15 mouse cellular contexts compared by ENCODE assay signal in the genomic region with DNA sequence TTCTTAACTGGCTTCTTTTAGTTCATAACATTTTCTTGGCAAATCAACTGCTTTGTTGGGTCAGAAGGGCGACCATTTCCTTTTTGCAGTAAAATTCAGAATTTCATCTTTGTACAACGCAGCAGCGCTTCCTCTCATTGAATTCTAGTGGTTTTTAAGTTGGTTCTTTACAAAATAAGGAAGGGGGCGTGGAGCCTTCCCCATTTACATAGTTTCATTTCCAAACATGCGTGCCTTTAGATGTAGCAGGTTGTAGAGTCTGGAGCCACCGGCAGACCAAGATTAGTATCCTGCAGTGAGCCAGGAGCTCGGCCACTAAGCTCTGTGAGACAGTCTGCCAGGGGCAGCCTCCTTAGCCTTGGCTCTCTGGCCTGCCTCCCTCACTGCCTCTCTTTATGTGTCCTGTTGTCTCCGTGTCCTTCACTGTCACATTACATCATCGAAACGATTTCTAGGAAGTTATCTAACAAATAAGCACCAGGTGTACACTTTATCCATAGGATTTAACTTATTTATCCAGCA. TPM values are rescaled to one million over a fixed set of nuclear protein-coding genes. Genes with fewer than 3 reads are reported as not detected.
DNase-seq lines count a peak whose midpoint lies in the region; ATAC-seq and TF ChIP-seq lines count a peak whose summit lies in the region.
"Had no signal": no experiment of that assay in that cellular context is flagged by ENCODE, and none has a peak within 500 bp of the region (broad histone marks: within the 10 kb centered on the region; RNA-seq: fewer than 3 reads in every experiment).

No protein-coding gene starts in this region.

- H3K9ac ChIP-seq in CH12.LX (ENCODE audit: insufficient read depth, low read depth) = 0 out of 2 replicates have a peak overlapping the region, but pooled peaks have one; percentile 12
- no peak overlapping the region for H3K9ac ChIP-seq in neural tube, embryonic 15.5 days (replicated peaks)
- H3K9ac ChIP-seq: embryonic facial prominence, embryonic 15.5 days had no signal

- no peak for TF ChIP-seq POLR2A in CH12.LX (IDR thresholded peaks at IDR 0.05; ENCODE audit: low read depth, low read length)

- no peak for TF ChIP-seq RAD21 in CH12.LX (IDR thresholded peaks at IDR 0.05; ENCODE audit: low read depth, low read length)

- no peak for ATAC-seq in neural tube, embryonic 15.5 days (ENCODE audit: low FRiP score)

- H3K4me2 ChIP-seq in CH12.LX (ENCODE audit: insufficient read depth, low read depth, poor library complexity, severe bottlenecking) = peak overlapping the region; percentile 96
- H3K4me2 ChIP-seq in neural tube, embryonic 15.5 days = no peak overlapping the region

- peak; percentile 16 for DNase-seq in kidney, adult 9 months
- no peak for DNase-seq in kidney, adult 18-20 months
- DNase-seq in CH12.LX (ENCODE audit: extremely low read depth) = no peak
- peak; percentile 44 for DNase-seq in cerebellum, adult 9-10 months
- DNase-seq in adrenal gland, postnatal 14 days = no peak
- DNase-seq in urinary bladder, postnatal 14 days (ENCODE audit: low spot score) = no peak
- DNase-seq: gastrocnemius, postnatal 36 days; kidney, postnatal 4 days had no signal

- in situ Hi-C loops in CH12.LX (cut with MboI; ENCODE audit: low pct_ligation_motif_present, low pct_unique_long_range_greater_than_20kb, low sequenced_read_pairs) = no loop called here

- no peaks in the 10 kb centered on the region for H3K79me2 ChIP-seq in CH12.LX (replicated peaks; ENCODE audit: control insufficient read depth, extremely low read depth, insufficient read depth, poor library complexity, severe bottlenecking)
- H3K79me2 ChIP-seq in macrophage (ENCODE audit: inconsistent target) = no peaks in the 10 kb centered on the region

- H3K27ac ChIP-seq in CH12.LX (ENCODE audit: insufficient read depth, low read depth) (no peak overlapping the region), macrophage (peak overlapping the region; percentile 82)
- no peak overlapping the region for H3K27ac ChIP-seq in neural tube, embryonic 15.5 days (replicated peaks)

- dilution Hi-C loops in CH12.LX (cut with MboI; ENCODE audit: extremely low pct_ligation_motif_present, extremely low pct_unique_long_range_greater_than_20kb, low sequenced_read_pairs) = no loop called here

- peaks cover 6 to 28% of the 10 kb centered on the region in 2 experiments for H3K4me1 ChIP-seq in CH12.LX (ENCODE audit: control insufficient read depth in 1 of 2, insufficient read depth in 2 of 2)
- H3K4me1 ChIP-seq in neural tube, embryonic 15.5 days = peaks cover 11% of the 10 kb centered on the region

- H3K36me3 ChIP-seq in CH12.LX (replicated peaks in 1 of 2; ENCODE audit: control insufficient read depth in 1 of 2, insufficient read depth in 1 of 2, low read length in 1 of 2) = no peaks in the 10 kb centered on the region
- no peaks in the 10 kb centered on the region for H3K36me3 ChIP-seq in macrophage (ENCODE audit: inconsistent target)
- H3K36me3 ChIP-seq in neural tube, embryonic 15.5 days = no peaks in the 10 kb centered on the region
- H3K36me3 ChIP-seq: embryonic facial prominence, embryonic 15.5 days had no signal

- TF ChIP-seq EP300 in CH12.LX (IDR thresholded peaks at IDR 0.05; ENCODE audit: low read length) = no peak

- H3K9me3 ChIP-seq in CH12.LX (replicated peaks; ENCODE audit: low read length) = no peaks in the 10 kb centered on the region
- H3K9me3 ChIP-seq in neural tube, embryonic 15.5 days (replicated peaks) = no peaks in the 10 kb centered on the region
- H3K9me3 ChIP-seq: embryonic facial prominence, embryonic 15.5 days had no signal

- H3K4me3 ChIP-seq in CH12.LX (replicated peaks in 1 of 3; ENCODE audit: low read depth in 2 of 3, low read length in 2 of 3, poor library complexity in 1 of 3) (peak overlapping the region in 1 of 3 experiments; percentile 25), macrophage (ENCODE audit: inconsistent target) (peak overlapping the region; percentile 1; the same call in 1 of the 2 replicates)
- H3K4me3 ChIP-seq in neural tube, embryonic 15.5 days (replicated peaks) = no peak overlapping the region
- H3K4me3 ChIP-seq: embryonic facial prominence, embryonic 15.5 days had no signal

- no peak for TF ChIP-seq CTCF in CH12.LX (conservative IDR thresholded peaks at IDR 0.05 in 1 of 2, IDR thresholded peaks at IDR 0.05 in 1 of 2; ENCODE audit: low read depth in 2 of 2, low read length in 2 of 2)

- WGBS in macrophage (ENCODE audit: missing documents) = 6% methylated on average over 10 of the region's 10 CpGs
- WGBS in neural tube, embryonic 15.5 days = 80% methylated on average over 10 of the region's 10 CpGs

- no peaks in the 10 kb centered on the region for H3K27me3 ChIP-seq in CH12.LX (replicated peaks)
- peaks cover 10% of the 10 kb centered on the region for H3K27me3 ChIP-seq in neural tube, embryonic 15.5 days (replicated peaks)

TF ChIP-seq in CH12.LX, 34 proteins besides CTCF, POLR2A, EP300 and RAD21:
- peak; percentile 13; the same call in 1 of the 2 replicates for TF ChIP-seq SIN3A (IDR thresholded peaks at IDR 0.05; ENCODE audit: low read length)
- TF ChIP-seq USF2 (conservative IDR thresholded peaks at IDR 0.05; ENCODE audit: low read depth, low read length) = no peak

RNA-seq across cellular contexts. Expression of gene Gm5447, which starts 13.0 kb away (rescaled TPM):
- total RNA-seq in CH12.LX (2012; rRNA removed) (not detected in 2 replicates), CH12.LX (2014; rRNA removed) (not detected in 2 replicates)
- polyA plus RNA-seq in CH12.LX (2012; ENCODE audit: insufficient read length, low read depth) (0.14 TPM in 1 of 2 replicates, not detected in the other), macrophage (2018) (not detected in 3 replicates)
- under 1 TPM in 2 of 26 experiments, not detected in 24; 0.32 to 0.42 TPM for total RNA-seq in macrophage (2018; cell fraction: chromatin; rRNA removed)
- not detected for total RNA-seq in macrophage (2018; cell fraction: cytosol; rRNA removed)
- under 1 TPM in 2 of 26 experiments, not detected in 24; 0.28 to 0.59 TPM for total RNA-seq in macrophage (2018; cell fraction: nucleus; rRNA removed)
- polyA plus RNA-seq in neural tube, embryonic 15.5 days (2015; fragmentation: Nextera tagmentation; extraction: Ambion mirVana) = 0.13 TPM in 1 of 2 replicates, not detected in the other
- total RNA-seq in adrenal gland, postnatal 14 days (2021) = not detected in 2 replicates
- total RNA-seq: adrenal gland, adult 18-20 months; gastrocnemius, postnatal 36 days had no signal
- polyA plus RNA-seq: liver, adult 2 months; neural tube, embryonic 14.5 days; thymus, postnatal 0 days had no signal

RNA-seq across cellular contexts. Expression of gene Exoc2, which starts 13.1 kb away (rescaled TPM):
- 26.5 and 29.7 TPM in 2 replicates for total RNA-seq in CH12.LX (2012; rRNA removed)
- 33.0 and 36.0 TPM in 2 replicates for total RNA-seq in CH12.LX (2014; rRNA removed)
- 18.6 and 21.1 TPM in 2 replicates for polyA plus RNA-seq in CH12.LX (2012; ENCODE audit: insufficient read length, low read depth)
- total RNA-seq in macrophage (2018; cell fraction: chromatin; rRNA removed) = 100 to 1,000 TPM; 118 to 217 (median 176) TPM
- total RNA-seq in macrophage (2018; cell fraction: cytosol; rRNA removed) = 10 to 100 TPM; 26.6 to 38.4 (median 32.7) TPM
- 100 to 1,000 TPM in 4 of 26 experiments, 10 to 100 TPM in 22; 52.4 to 130 (median 74.6) TPM for total RNA-seq in macrophage (2018; cell fraction: nucleus; rRNA removed)
- 26.3 to 39.0 TPM (median 30.4 TPM) in 3 replicates for polyA plus RNA-seq in macrophage (2018)
- 42.2 and 44.5 TPM in 2 replicates for polyA plus RNA-seq in neural tube, embryonic 15.5 days (2015; fragmentation: Nextera tagmentation; extraction: Ambion mirVana)
- total RNA-seq in adrenal gland, postnatal 14 days (2021) = 25.3 and 29.3 TPM in 2 replicates

RNA-seq across cellular contexts. Expression of gene Hus1b, which starts 39.4 kb away (rescaled TPM):
- total RNA-seq in CH12.LX (2012; rRNA removed) (7.3 and 8.1 TPM in 2 replicates), CH12.LX (2014; rRNA removed) (17.8 and 18.2 TPM in 2 replicates)
- polyA plus RNA-seq in CH12.LX (2012; ENCODE audit: insufficient read length, low read depth) (9.0 and 9.4 TPM in 2 replicates), macrophage (2018) (not detected in 3 replicates)
- 10 to 100 TPM in 12 of 26 experiments, 1 to 10 TPM in 14; 2.1 to 15.8 (median 9.7) TPM for total RNA-seq in macrophage (2018; cell fraction: chromatin; rRNA removed)
- under 1 TPM in 10 of 26 experiments, not detected in 16; 0.09 to 0.71 (median 0.21) TPM for total RNA-seq in macrophage (2018; cell fraction: cytosol; rRNA removed)
- 10 to 100 TPM in 2 of 26 experiments, 1 to 10 TPM in 24; 1.9 to 10.4 (median 5.1) TPM for total RNA-seq in macrophage (2018; cell fraction: nucleus; rRNA removed)
- not detected in 2 replicates for polyA plus RNA-seq in neural tube, embryonic 15.5 days (2015; fragmentation: Nextera tagmentation; extraction: Ambion mirVana)
- 0.30 TPM in 2 replicates for total RNA-seq in adrenal gland, postnatal 14 days (2021)
- polyA plus RNA-seq: embryonic facial prominence, embryonic 15.5 days had no signal

Comparison
In these comparisons a context has a peak if more than half of its experiments do, and no peak if none do; other contexts are left out.
1. DNase-seq: peak in kidney, adult 9 months (single experiment) and cerebellum, adult 9-10 months (single experiment); none in kidney, adult 18-20 months (single experiment), CH12.LX (single experiment), adrenal gland, postnatal 14 days (single experiment) and urinary bladder, postnatal 14 days (single experiment).